Mouse (Mus musculus) frontal cortex, postnatal 25 days (tissue): ENCODE measurements at regions not wholly inside any gene's neighbourhood (a gene's known extent, or its start where the extent isn't known, plus 50 kb on each side); places are given as distances from the start of the nearest gene placed in this dataset.

Experiments
- DNase-seq, 2 experiments: peaks; one replicate each; pipeline ENCODE4 v3.0.0; 2022; ENCODE audit warnings: low spot score in 2 of 2

DNA sequence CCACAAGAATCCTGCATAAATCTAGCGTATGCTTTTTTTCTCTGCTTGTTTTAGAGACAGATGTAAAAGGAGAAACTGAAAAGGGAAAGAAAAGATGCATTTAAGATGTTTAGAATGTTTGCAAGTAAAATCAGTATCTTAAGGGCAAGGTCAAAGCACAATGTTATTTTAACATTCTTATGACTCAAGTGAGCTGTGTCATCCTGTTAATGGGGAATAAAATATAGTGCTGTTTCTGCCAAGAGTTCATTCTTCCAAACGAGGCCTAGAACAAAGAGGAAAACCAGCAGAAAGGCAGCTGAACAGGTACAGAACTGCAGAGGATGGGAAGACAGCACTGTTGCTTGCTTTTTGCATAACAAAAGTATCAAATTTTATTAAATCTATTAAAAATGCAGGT lies 156.7 kb upstream of the Tmtc1 start:
- no peak for DNase-seq

DNA sequence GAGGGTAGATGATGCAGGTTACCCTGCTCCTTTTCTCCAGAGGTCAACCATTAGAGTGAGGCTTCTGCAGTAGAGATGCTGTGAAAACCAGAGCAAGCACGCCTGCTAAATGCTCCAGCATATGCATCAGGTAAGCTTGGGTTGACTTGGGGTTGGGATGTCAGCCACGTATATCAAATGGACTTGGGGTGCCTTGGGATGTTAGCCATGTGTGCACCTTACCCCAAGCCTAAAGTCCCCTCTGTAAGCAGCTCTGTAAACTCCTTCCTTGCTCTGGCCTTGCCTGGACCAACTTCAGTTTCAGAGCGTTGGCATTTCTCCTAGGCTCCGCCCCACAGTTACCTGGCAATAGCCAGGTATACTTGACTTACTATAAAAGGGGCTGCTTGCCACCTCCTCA lies 155.3 kb upstream of the Tmtc1 start:
- no peak for DNase-seq

DNA sequence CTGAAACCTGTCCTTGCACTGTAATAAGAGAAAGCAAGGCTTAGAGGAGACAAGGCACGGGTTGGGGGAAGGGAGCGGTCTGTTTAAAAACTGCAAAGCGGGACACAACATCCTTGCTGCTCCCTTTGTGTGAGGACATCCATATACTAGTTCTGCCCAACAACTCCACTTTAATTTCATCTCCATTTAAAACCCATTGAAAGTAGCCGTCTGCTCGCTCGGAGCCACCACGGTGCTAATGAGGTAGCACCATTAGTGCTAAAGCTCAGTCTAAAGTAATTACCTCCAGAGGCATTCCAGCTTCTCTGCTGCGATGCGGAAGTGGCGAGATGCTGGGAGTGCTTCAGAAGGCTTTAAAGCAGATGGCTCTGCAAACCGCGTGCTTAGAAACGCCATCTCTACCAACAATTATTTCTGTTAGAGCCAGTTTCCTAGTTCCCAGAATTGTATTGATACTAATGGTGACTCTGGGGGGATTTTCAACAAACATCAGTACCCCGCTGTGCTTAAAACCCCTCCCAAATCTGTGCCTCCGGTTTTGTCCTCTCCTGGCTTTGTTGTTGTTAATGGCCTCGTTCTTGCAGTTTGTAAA lies 154.7 kb upstream of the Tmtc1 start:
- no peak for DNase-seq

DNA sequence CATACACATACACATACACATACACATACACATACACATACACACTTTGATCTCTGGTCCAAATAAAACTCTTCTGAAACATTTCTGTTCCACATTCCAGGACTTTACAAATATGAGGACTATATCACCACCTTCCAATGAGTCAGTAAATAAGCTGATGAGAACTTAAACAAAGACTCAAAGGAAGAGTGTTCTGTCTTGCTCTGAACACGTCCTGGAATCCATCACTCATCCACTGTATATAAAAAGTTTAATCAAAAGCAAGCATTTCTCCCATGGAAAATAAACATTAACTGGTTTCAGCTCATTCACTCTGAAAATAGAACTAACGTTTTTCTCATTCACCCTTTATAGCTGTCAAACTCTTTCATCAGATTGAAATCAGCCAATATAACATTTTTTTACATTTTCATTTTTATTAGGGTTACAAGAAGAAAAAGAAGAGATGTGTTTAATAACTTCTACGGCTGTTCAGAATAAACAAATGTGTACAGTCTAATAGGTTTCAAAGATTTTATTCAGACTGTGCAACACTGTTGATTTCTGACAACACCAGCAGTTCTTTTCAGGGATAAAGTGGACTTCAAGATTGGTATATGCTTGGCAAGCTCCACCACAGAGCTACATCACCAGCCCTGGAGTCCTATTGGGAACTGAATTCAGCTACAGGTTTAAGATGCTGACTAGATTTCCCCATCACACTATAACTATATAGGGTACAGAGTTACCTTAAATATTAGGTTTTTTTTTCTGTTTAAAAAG lies 151.0 kb upstream of the Tmtc1 start:
- DNase-seq = no peak

DNA sequence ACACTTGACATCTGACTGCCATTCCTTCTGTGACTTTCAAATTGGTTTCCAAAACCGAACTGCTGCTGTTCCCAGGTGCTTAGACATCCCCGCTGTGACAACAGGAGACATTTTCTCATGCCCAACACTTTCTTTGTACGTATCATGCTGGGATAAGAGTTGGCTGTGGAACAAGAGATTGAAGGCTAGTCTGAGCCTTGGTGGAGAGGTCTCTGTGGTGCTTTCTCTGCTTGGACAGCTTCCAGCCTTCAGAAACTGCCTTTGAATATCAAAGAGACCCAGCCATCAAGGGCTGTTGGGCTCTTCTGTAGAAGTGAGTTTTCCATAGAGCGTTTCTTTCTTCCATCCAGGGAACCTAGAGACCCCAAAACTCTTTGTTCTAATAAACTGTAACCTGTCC lies 144.8 kb upstream of the Tmtc1 start:
- no peak for DNase-seq

DNA sequence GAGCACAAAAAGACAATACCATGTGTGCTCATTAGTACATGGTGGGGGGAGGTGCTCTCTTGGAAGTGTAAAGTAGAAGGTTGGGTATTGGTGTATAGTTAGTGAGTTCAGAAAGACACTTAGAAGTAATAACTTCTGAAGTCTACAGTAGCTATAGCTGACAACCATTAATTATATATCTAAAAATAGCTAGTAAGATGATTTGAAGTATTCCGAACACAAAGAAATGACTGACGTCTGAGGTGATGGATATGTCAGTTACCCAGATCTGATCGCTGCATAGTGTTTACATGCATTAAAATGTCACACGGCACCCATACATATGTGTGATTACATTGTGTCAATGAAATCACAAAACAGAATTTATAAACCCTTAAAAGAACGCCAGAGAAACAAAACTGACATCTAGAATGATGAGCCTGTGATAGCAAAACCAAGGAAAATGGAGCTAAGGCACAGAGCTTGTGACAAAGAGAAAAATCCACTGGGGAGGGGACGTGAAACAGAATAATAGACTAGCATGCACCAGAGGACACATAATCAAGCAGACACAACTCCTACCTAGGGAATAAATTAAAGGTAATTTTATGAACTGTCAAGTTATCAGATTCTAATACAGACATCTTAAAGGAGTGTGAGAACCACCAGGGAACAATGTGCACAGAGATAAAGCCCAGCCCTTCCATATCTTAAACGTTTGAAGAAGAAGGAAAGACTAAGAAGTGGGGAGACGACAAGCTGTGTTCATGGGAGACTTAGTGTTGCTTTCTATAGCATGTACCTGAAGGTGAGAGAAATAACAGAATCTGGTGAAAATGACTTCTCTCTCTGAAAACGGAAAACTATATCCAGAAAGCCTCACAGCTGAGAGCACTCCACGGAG lies 142.5 kb upstream of the Tmtc1 start:
- no peak for DNase-seq

DNA sequence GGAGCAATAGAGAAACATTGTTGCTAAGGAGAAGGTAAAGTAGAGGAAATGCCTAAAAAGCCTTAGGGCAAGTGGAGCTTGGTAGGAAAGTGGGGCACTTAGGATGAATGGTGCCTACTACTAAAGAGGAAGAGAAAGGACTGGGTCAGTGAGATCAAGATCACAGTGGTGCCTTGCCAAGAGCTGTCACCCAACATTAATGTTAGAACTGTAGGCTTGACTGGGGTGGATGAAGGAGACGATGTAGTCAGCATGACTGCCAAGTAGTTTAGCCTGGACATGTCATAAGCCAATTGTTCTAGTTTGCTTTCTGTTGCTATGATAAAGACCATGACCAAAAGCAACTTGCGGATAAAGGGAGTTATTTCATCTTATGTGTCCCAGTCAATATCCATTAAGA lies 139.9 kb upstream of the Tmtc1 start:
- DNase-seq = no peak

DNA sequence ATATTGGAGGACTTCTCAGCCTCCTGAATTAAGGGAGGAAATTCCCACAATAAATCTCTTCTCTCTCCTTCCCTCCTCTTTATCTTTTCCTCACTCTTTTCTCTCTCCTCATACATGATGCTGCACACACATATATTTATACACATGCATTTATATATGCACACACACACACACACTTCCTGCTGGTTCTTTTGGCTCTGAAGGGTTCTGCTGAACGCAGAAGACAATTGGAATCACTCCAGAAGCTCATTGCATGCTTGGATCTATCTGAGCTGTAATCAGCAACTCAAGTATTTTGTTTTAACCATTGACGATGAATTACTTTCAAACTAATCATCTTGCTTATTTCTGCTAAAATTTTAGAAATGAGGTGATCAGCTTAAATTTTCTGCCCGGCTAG lies 134.1 kb upstream of the Tmtc1 start:
- no peak for DNase-seq

DNA sequence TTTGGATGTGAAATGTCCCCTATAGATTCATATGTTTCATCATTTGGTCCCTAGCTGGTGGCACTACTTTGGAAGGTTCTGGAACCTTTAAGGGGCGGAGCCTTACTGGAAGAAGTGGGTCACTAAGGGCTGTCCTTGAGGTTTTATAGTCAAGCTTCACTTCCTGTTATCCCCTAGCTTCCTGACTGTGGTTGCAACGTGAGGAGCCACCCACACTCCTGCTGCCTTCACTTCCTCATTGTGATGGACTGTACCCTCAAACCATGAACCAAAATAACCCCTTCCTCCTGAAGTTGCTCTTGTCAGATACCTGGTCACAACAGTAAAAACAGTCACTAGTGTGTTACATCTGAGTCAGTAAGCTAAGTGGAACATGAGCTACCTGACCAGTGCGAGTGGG lies 133.5 kb upstream of the Tmtc1 start:
- DNase-seq = no peak

DNA sequence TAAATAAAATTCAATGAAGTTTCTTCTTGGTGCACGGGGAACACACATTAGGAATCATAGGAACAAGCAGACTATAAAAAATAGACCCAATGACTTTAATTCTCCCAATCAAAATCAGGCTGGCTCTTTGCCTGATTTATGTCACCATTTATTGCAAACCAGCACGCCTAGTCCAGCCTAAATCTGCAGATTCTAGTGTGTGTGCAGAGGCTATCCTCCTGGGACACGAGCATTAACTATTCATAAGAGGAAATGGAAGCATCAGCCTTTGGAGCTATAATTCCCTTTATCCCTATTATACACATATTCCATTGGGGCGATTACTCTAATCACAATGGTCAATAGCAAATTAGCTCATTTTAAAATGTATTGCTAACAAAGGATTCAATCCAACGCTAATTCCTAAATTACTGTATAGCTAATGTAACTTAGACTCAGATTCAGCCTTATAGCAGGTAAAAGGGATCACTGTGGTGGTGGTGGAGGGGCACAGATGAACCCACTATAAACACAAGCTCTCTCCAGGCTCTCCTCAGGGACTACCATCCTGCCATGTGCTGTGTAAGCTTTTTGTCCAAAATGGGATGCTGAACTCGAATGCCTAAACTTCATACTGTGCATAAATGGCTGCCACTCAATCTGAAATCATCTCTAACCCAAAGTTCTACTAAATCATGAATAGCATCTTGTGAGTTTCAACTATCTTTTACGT lies 130.7 kb upstream of the Tmtc1 start:
- no peak for DNase-seq

DNA sequence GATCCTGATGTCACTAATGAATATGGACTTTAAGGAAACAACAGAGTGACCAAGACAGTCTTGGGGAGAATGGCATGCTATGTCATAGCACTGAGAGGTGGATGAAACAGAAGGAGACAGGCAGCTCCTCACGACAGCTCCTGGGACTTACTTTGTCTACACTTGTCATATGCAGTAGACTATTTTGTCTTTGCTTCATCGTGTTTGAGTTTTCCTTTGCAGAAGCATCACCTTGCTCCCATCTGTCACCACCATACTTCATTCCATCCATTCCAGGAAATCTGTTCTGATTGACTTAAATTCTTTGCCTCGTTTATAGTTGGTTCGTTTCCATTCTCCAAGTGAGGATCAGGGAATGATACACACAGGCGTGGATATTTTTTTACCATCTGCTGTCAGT lies 128.0 kb upstream of the Tmtc1 start:
- DNase-seq = no peak

DNA sequence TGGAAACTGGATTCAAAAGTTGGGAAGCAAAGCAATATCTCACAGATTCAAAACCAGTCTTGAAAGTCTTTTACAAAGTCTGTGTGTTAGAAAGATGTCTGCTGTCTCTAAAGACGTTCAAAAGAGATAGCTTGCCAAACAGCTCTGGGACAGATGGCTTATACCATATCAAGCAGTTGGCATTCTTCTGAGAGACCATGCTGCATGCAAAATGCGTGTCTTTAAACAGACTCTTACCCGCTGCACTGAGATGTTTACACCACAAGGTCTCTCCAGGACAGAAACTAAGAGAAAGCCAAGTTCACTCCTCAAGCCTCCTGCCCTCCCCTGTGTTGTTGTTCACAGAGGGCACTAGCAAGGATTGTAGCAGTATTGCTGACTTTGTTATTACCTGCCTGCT lies 127.5 kb upstream of the Tmtc1 start:
- peak in 1 of 2 experiments; percentile 24 for DNase-seq

DNA sequence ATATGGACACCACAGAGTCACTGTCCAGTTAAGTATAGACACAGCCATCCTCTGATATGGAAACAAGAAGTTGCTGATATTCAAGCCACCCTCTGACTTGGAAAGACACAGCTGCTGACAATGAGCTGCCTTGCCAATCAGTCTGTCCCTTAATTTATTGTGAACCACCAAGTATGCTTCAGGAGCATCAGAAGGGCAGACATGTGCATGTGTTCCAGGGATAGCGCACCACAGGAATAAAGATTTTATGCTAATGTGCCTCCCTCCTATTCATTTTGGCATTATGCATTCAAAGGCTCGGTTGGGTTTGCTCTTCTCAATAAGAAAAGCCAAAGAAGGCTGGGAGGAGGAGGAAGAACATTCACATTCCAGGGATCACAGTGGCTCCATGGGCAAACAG lies 120.0 kb upstream of the Tmtc1 start:
- no peak for DNase-seq

DNA sequence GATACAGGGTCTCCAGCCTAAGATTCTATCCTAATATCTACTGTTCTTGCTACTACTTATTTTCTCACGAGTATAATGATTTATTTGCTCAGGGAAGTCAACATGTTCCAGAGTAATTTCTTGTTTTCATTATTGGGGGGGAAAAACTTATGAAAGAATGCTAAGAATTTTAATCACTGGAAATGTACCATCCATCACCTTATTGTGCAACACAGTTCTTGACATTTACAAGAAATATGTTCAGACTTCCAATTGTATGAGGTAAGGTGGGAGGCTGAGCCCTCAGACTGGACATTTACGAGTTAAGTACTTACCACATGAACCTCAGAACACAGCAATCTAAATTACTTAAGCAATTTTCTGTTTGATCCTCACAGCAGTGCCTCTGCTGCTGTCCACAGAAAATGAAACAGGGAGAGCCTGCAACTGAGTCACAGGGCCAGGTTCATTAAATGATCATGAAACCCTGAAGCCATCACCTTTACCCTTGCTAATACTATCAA lies 118.1 kb upstream of the Tmtc1 start:
- no peak for DNase-seq

DNA sequence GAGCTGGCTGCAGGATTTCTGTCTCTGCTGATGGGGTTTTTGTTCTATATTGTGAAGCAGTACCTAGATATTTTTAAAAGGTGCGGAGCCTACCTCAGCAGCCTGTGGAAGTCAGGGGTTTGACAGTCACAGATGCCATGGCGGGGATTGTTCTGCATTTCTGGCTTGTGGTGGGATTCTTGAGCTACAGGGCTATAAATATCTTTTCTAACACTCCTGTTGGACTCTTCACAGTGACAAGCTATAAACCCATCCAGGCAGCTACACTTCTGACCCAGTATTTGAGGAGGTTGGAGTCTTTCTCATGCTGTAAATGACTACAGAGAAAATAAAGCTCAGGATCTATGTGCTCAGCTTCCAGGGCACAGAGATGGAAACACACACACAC lies 112.3 kb upstream of the Tmtc1 start:
- DNase-seq = peak in 1 of 2 experiments; percentile 11

DNA sequence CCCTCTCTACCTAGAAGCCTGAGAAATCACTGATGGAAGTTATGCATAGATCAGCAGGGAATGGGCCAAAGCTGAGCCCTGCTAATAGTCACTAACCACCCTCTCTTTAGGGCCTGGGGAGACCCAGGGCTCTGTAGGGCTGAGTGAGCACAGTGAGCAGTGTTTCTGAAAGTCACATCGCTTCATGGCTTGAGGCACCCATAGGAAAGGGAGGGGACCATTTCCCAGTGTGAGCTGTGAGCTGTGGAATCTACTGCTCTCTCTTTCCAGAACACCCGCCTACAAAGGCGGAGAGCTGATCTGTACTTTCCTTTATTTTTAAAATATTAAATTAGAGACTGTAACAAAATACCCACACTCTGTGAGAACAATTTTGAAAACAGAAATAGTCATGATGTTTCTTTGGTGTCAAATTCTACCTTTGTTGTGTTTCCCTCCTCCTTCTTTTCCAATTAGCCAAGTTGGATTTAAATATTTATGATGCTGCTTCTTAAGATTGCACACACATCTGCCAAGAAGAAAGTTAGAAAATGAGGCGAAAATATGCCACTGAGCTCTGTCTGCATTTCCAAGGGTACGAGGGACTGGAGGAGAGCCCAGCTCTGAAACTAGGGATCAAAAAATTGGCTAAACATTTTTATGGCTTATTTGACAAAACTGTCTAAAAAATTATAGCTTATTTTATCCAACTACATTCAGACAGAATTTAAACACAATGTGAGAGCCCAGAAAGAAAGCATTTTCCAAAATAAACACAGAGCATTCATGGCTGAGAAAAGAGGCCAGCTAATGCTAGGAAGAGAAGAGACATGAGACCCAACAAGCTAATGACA lies 111.7 kb upstream of the Tmtc1 start:
- DNase-seq = peak in 1 of 2 experiments; percentile 13

DNA sequence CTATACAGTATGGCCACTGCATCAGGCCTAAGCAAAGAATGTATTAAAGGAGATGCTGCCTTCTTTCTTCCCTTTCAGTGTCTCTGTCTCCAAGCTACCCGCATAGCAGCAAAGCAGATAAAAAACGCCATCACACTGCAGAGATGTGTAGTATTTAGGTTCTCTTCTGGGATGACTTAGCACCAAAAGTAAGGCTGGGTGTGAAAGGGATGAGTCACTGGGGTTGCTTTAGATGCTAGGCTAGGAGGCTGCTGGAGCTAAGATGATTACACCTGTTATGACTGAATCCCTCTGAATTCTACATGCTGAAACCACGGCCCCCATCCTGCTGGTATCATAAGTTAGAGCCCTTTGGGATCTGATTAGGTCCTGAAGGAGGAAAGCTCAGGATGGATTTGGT lies 110.3 kb upstream of the Tmtc1 start:
- no peak for DNase-seq

DNA sequence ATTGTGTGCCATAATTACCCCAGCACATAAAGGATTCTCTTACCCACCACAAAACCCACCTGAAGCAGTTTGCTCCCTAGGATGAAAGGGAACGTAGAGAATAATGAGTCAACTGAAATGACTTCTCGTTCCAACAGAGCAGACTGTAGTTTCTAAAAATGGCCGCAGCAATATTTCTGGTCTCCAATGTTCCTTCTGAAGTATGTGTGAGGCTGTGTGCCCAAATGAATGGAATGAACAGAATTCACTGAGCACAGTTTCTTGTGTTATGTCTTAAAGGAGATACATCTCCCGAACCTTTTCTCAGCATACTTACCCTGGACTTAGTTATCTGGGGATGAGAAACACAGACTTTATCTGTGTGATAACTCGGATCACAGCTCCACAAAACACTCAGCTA lies 109.4 kb upstream of the Tmtc1 start:
- DNase-seq = no peak

DNA sequence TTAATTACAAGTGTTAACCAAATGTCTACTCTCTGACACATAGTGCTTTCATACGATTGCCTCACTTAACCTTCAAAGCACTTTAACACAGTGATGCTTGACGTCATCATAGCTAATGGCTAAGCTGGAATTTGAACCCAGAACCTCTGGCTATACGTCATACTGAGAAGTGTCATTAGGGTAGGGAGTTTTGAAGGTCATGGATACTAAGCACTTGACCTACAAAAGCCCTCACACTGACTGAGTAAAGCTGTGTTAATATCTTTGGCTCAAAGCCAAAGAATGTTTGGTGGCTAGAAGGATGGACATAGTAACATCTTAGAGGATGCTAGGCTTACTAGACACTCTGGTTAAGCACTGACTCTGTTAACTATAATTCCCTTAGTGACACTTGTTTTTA lies 106.9 kb upstream of the Tmtc1 start:
- DNase-seq = no peak

DNA sequence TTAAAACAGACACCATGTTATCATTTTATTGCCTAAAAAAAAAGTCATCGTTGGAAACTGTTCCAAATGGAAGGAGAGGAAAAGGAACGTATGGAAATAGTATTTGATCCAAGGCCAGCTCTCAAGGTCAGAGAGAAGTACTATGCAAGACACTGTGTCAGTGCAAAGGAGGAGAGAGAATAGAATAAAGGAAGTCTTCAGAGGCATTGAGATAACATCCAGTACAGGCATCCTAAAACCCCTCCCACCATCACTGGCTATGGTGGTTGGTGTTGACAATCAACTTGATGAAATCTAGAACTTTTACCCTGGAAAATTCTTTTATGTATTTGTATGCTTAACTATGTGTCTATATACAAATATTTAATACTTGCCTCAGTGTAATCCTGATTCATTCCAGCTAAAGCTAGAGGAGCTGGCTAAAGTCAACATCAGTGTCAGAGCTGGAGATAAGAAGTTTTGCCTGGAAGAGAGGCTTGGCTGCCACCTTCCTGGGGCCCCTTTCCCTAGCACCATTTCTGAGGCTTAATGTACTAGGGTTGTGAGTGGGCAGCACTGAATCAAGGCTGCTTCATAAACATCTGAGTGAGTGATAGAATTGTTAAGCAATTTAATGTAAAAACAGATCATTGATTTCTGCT lies 104.1 kb upstream of the Tmtc1 start:
- DNase-seq = no peak

DNA sequence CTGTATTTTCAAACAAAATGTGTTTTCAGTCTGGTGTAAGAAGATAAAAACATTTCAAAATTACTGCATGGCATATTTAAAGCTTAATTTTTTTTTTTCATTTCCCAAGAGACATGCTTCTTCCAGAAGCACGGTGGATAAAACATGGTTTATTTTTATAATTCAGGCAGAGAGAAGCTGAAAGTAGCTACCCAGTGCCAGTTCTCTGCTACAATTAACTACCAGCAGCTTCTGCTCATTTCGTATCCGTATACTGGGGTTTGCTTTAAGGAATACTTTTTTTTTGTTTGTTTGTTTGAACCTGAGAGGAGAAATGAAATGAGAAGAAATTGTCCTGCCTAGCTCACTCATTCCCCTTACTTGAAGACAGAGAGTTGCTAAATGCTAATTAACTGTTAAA lies 98.9 kb upstream of the Tmtc1 start:
- DNase-seq = no peak
